Comparison of ENCODE assay signal across 32 mouse cellular contexts in genomic region chr16:17933594-17934444, GRCm38 (mm10). TPM values are rescaled to one million over a fixed set of nuclear protein-coding genes. Genes with fewer than 3 reads are reported as not detected.
A peak's percentile ranks its signal among the peaks of the same experiment; 100 is the strongest.
DNase-seq lines count a peak whose midpoint lies in the region; ATAC-seq and TF ChIP-seq lines count a peak whose summit lies in the region.
"Had no signal": no experiment of that assay in that cellular context is flagged by ENCODE, and none has a peak within 500 bp of the region (broad histone marks: within the 10 kb centered on the region; RNA-seq: fewer than 3 reads in every experiment).

No protein-coding gene starts in this region.

- H3K4me1 ChIP-seq in bone marrow, adult 2 months (ENCODE audit: control insufficient read depth, insufficient read depth, low read length): peaks cover 2% of the 10 kb centered on the region; the same call in 1 of the 2 replicates
- H3K4me1 ChIP-seq in liver, embryonic 14.5 days (replicated peaks; ENCODE audit: control insufficient read depth in 2 of 2, insufficient read depth in 2 of 2, low read length in 1 of 2): peaks cover 23 to 30% of the 10 kb centered on the region in 2 experiments
- H3K4me1 ChIP-seq in stomach, postnatal 0 days (replicated peaks; ENCODE audit: control insufficient read depth, insufficient read depth): no peaks in the 10 kb centered on the region

- TF ChIP-seq CTCF in bone marrow, adult 2 months (IDR thresholded peaks at IDR 0.05; ENCODE audit: control insufficient read depth, insufficient read depth, low read length): no peak
- no peak for TF ChIP-seq CTCF in liver, embryonic 14.5 days (IDR thresholded peaks at IDR 0.05; ENCODE audit: low read depth)
- no peak for TF ChIP-seq CTCF in stomach, postnatal 0 days (IDR thresholded peaks at IDR 0.05; ENCODE audit: low read depth)

- 0 out of 2 replicates have a peak, but pooled peaks have one; percentile 35 for ATAC-seq in erythroblast, adult 5-6 weeks (replicated peaks; ENCODE audit: low FRiP score, poor library complexity, severe bottlenecking)
- peak; percentile 78 for ATAC-seq in liver, embryonic 14.5 days (ENCODE audit: insufficient read depth)
- 0 out of 2 replicates have a peak, but pooled peaks have one; percentile 5 for ATAC-seq in stomach, postnatal 0 days (ENCODE audit: low FRiP score, low TSS enrichment)
- ATAC-seq: forebrain, embryonic 16.5 days; lung, postnatal 0 days had no signal

- no peak overlapping the region for H3K4me2 ChIP-seq in liver, embryonic 14.5 days (ENCODE audit: low read depth)
- H3K4me2 ChIP-seq in stomach, postnatal 0 days (replicated peaks; ENCODE audit: low read depth): no peak overlapping the region
- H3K4me2 ChIP-seq: hindbrain, embryonic 13.5 days; midbrain, embryonic 12.5 days had no signal

- no peaks in the 10 kb centered on the region for H3K36me3 ChIP-seq in liver, embryonic 14.5 days (replicated peaks; ENCODE audit: control insufficient read depth, insufficient read depth, low read depth)
- H3K36me3 ChIP-seq in stomach, postnatal 0 days (ENCODE audit: control insufficient read depth, insufficient read depth, low read length): no peaks in the 10 kb centered on the region
- H3K36me3 ChIP-seq: hindbrain, embryonic 13.5 days; limb, embryonic 10.5 days; midbrain, embryonic 12.5 days had no signal

- peak; percentile 59 for TF ChIP-seq EP300 in liver, embryonic 14.5 days (IDR thresholded peaks at IDR 0.05; ENCODE audit: low read depth)
- TF ChIP-seq EP300 in stomach, postnatal 0 days (optimal IDR thresholded peaks at IDR 0.05): no peak

- no peak for DNase-seq in liver, embryonic 14.5 days (ENCODE audit: low read depth in 3 of 3, low spot score in 3 of 3)
- no peak for DNase-seq in stomach, postnatal 0 days (ENCODE audit: low spot score)
- no peak for DNase-seq in adrenal gland, postnatal 14 days
- no peak for DNase-seq in heart, adult 9 months (ENCODE audit: low spot score in 2 of 2)
- DNase-seq in retina, embryonic 14.5 days (ENCODE audit: low spot score): no peak
- DNase-seq: cerebellum, adult 8-10 months; cerebellum, postnatal 36 days; gastrocnemius, postnatal 14 days; heart, adult 2 months; heart, postnatal 36 days; kidney, adult 8-10 months; kidney, postnatal 14 days; thymus, postnatal 25 days had no signal

- peak overlapping the region; percentile 53 for H3K27ac ChIP-seq in bone marrow, adult 2 months (ENCODE audit: control insufficient read depth, insufficient read depth, low read depth, low read length, poor library complexity)
- peak overlapping the region; percentile 79 for H3K27ac ChIP-seq in liver, embryonic 14.5 days
- H3K27ac ChIP-seq in stomach, postnatal 0 days (replicated peaks): peak overlapping the region; percentile 63; the same call in 1 of the 2 replicates
- H3K27ac ChIP-seq: heart, adult 2 months; hindbrain, embryonic 13.5 days; limb, embryonic 10.5 days; macrophage; midbrain, embryonic 12.5 days had no signal

- no peaks in the 10 kb centered on the region for H3K27me3 ChIP-seq in liver, embryonic 14.5 days (ENCODE audit: control insufficient read depth, insufficient read depth, low read length)
- no peaks in the 10 kb centered on the region for H3K27me3 ChIP-seq in stomach, postnatal 0 days (ENCODE audit: control insufficient read depth, insufficient read depth, low read length)

- 57% methylated on average over 9 of the region's 9 CpGs for WGBS in bone marrow, adult 2 months
- WGBS in liver, embryonic 14.5 days (ENCODE audit: insufficient replicate concordance): 19% methylated on average over 9 of the region's 9 CpGs
- whole genome bisulfite sequencing in stomach, postnatal 0 days: 51% methylated on average over 9 of the region's 9 CpGs

- H3K4me3 ChIP-seq in bone marrow, adult 2 months (replicated peaks; ENCODE audit: control insufficient read depth, low read depth, low read length): no peak overlapping the region
- H3K4me3 ChIP-seq in liver, embryonic 14.5 days (ENCODE audit: insufficient read depth in 1 of 2, low read depth in 2 of 2, low read length in 2 of 2): no peak overlapping the region
- H3K4me3 ChIP-seq in stomach, postnatal 0 days (ENCODE audit: low read depth, low read length): no peak overlapping the region
- H3K4me3 ChIP-seq: heart, adult 2 months; hindbrain, embryonic 13.5 days; limb, embryonic 10.5 days; midbrain, embryonic 12.5 days had no signal

- TF ChIP-seq POLR2A in bone marrow, adult 2 months (IDR thresholded peaks at IDR 0.05; ENCODE audit: borderline replicate concordance, control insufficient read depth, low read depth, low read length): no peak

- no peaks in the 10 kb centered on the region for H3K9me3 ChIP-seq in liver, embryonic 14.5 days (ENCODE audit: control insufficient read depth, low read length)
- H3K9me3 ChIP-seq in stomach, postnatal 0 days (ENCODE audit: control insufficient read depth, low read length): no peaks in the 10 kb centered on the region
- H3K9me3 ChIP-seq: hindbrain, embryonic 13.5 days; limb, embryonic 10.5 days; midbrain, embryonic 12.5 days had no signal

- no peak overlapping the region; the same call in 1 of the 2 replicates for H3K9ac ChIP-seq in liver, embryonic 14.5 days (replicated peaks)
- no peak overlapping the region for H3K9ac ChIP-seq in stomach, postnatal 0 days (ENCODE audit: low read length)
- H3K9ac ChIP-seq: hindbrain, embryonic 13.5 days; midbrain, embryonic 12.5 days had no signal

RNA-seq across cellular contexts. Expression of gene Slc25a1, which starts 5.8 kb away (rescaled TPM):
- polyA plus RNA-seq in bone marrow, adult 2 months (2011; ENCODE audit: insufficient read depth, insufficient read length, low replicate concordance, missing spikeins): 15.2 and 19.9 TPM in 2 replicates
- 5.4 and 6.9 TPM in 2 replicates for total RNA-seq in erythroblast, adult 5-6 weeks (2015; ENCODE audit: low replicate concordance)
- 8.6 and 13.7 TPM in 2 replicates for total RNA-seq in erythroblast, adult 5-6 weeks (2017; ENCODE audit: low replicate concordance)
- 33.4 and 41.7 TPM in 2 replicates for polyA plus RNA-seq in liver, embryonic 14.5 days (2012; rRNA removed)
- 50.6 and 57.2 TPM in 2 replicates for polyA plus RNA-seq in liver, embryonic 14.5 days (2014; fragmentation: Nextera tagmentation; extraction: Ambion mirVana)
- polyA plus RNA-seq in stomach, postnatal 0 days (2015; fragmentation: Nextera tagmentation; extraction: Ambion mirVana): 219 and 245 TPM in 2 replicates
- total RNA-seq in adrenal gland, postnatal 14 days (2021): 107 and 109 TPM in 2 replicates

RNA-seq across cellular contexts. Expression of gene Gsc2, which starts 19.0 kb away (rescaled TPM):
- not detected in 2 replicates for polyA plus RNA-seq in bone marrow, adult 2 months (2011; ENCODE audit: insufficient read depth, insufficient read length, low replicate concordance, missing spikeins)
- total RNA-seq in erythroblast, adult 5-6 weeks (2015; ENCODE audit: low replicate concordance): not detected in 2 replicates
- total RNA-seq in erythroblast, adult 5-6 weeks (2017; ENCODE audit: low replicate concordance): not detected in 2 replicates
- polyA plus RNA-seq in liver, embryonic 14.5 days (2012; rRNA removed): not detected in 2 replicates
- polyA plus RNA-seq in liver, embryonic 14.5 days (2014; fragmentation: Nextera tagmentation; extraction: Ambion mirVana): not detected in 2 replicates
- polyA plus RNA-seq in stomach, postnatal 0 days (2015; fragmentation: Nextera tagmentation; extraction: Ambion mirVana): 0.21 and 0.23 TPM in 2 replicates
- total RNA-seq in adrenal gland, postnatal 14 days (2021): not detected in 2 replicates
- total RNA-seq: adrenal gland, postnatal 25 days; gastrocnemius, postnatal 14 days; heart, adult 2 months; heart, postnatal 36 days; layer of hippocampus, adult 18-20 months; layer of hippocampus, postnatal 25 days; liver, adult 2 months; monocyte, adult 5-6 weeks; neutrophil, adult 5-6 weeks had no signal
- polyA plus RNA-seq: C2C12; embryonic facial prominence, embryonic 14.5 days; heart, adult 2 months; heart, embryonic 14.5 days; inflammation-experienced regulatory T-cells, adult 6 months; limb, embryonic 10.5 days; liver, adult 2 months; lung, postnatal 0 days; macrophage; small intestine, adult 2 months had no signal

RNA-seq across cellular contexts. Expression of gene Ess2, which starts 22.7 kb away (rescaled TPM):
- 14.2 and 19.2 TPM in 2 replicates for polyA plus RNA-seq in bone marrow, adult 2 months (2011; ENCODE audit: insufficient read depth, insufficient read length, low replicate concordance, missing spikeins)
- 1.7 TPM in 1 of 2 replicates, not detected in the other for total RNA-seq in erythroblast, adult 5-6 weeks (2015; ENCODE audit: low replicate concordance)
- 6.0 and 8.4 TPM in 2 replicates for total RNA-seq in erythroblast, adult 5-6 weeks (2017; ENCODE audit: low replicate concordance)
- polyA plus RNA-seq in liver, embryonic 14.5 days (2012; rRNA removed): 6.3 and 7.5 TPM in 2 replicates
- 6.8 and 7.6 TPM in 2 replicates for polyA plus RNA-seq in liver, embryonic 14.5 days (2014; fragmentation: Nextera tagmentation; extraction: Ambion mirVana)
- polyA plus RNA-seq in stomach, postnatal 0 days (2015; fragmentation: Nextera tagmentation; extraction: Ambion mirVana): 15.6 and 17.0 TPM in 2 replicates
- 16.0 and 20.2 TPM in 2 replicates for total RNA-seq in adrenal gland, postnatal 14 days (2021)

RNA-seq across cellular contexts. Expression of gene Tssk2, which starts 35.4 kb away (rescaled TPM):
- polyA plus RNA-seq in bone marrow, adult 2 months (2011; ENCODE audit: insufficient read depth, insufficient read length, low replicate concordance, missing spikeins): not detected in 2 replicates
- not detected in 2 replicates for total RNA-seq in erythroblast, adult 5-6 weeks (2015; ENCODE audit: low replicate concordance)
- total RNA-seq in erythroblast, adult 5-6 weeks (2017; ENCODE audit: low replicate concordance): not detected in 2 replicates
- polyA plus RNA-seq in liver, embryonic 14.5 days (2012; rRNA removed): not detected in 2 replicates
- not detected in 2 replicates for polyA plus RNA-seq in liver, embryonic 14.5 days (2014; fragmentation: Nextera tagmentation; extraction: Ambion mirVana)
- polyA plus RNA-seq in stomach, postnatal 0 days (2015; fragmentation: Nextera tagmentation; extraction: Ambion mirVana): 0.07 TPM in 1 of 2 replicates, not detected in the other
- total RNA-seq in adrenal gland, postnatal 14 days (2021): not detected in 2 replicates
- total RNA-seq: adrenal gland, postnatal 25 days; gastrocnemius, postnatal 14 days; heart, adult 2 months; heart, postnatal 36 days; layer of hippocampus, adult 18-20 months; layer of hippocampus, postnatal 25 days; liver, adult 2 months; neutrophil, adult 5-6 weeks had no signal
- polyA plus RNA-seq: forebrain, embryonic 16.5 days; heart, embryonic 14.5 days; hindbrain, embryonic 13.5 days; limb, embryonic 10.5 days; liver, adult 2 months; lung, postnatal 0 days; macrophage; midbrain, embryonic 12.5 days; small intestine, adult 2 months had no signal

RNA-seq across cellular contexts. Expression of gene Dgcr2, which starts 35.5 kb away (rescaled TPM):
- polyA plus RNA-seq in bone marrow, adult 2 months (2011; ENCODE audit: insufficient read depth, insufficient read length, low replicate concordance, missing spikeins): 7.7 and 22.4 TPM in 2 replicates
- 2.1 and 26.1 TPM in 2 replicates for total RNA-seq in erythroblast, adult 5-6 weeks (2015; ENCODE audit: low replicate concordance)
- 11.6 and 13.8 TPM in 2 replicates for total RNA-seq in erythroblast, adult 5-6 weeks (2017; ENCODE audit: low replicate concordance)
- 14.2 and 16.3 TPM in 2 replicates for polyA plus RNA-seq in liver, embryonic 14.5 days (2012; rRNA removed)
- 13.2 and 15.5 TPM in 2 replicates for polyA plus RNA-seq in liver, embryonic 14.5 days (2014; fragmentation: Nextera tagmentation; extraction: Ambion mirVana)
- 38.8 and 40.7 TPM in 2 replicates for polyA plus RNA-seq in stomach, postnatal 0 days (2015; fragmentation: Nextera tagmentation; extraction: Ambion mirVana)
- total RNA-seq in adrenal gland, postnatal 14 days (2021): 57.6 and 63.6 TPM in 2 replicates

Comparison
In these comparisons a context has a peak if more than half of its experiments do, and no peak if none do; other contexts are left out.
1. ATAC-seq: peak in every context shown above with its lines; median percentile 78 in liver, embryonic 14.5 days; 35 in erythroblast, adult 5-6 weeks; 5 in stomach, postnatal 0 days.